Mouse (Mus musculus) embryo, embryonic 10.5 days (tissue): ENCODE measurements at regions not wholly inside any gene's neighbourhood (a gene's known extent, or its start where the extent isn't known, plus 50 kb on each side); places are given as distances from the start of the nearest gene placed in this dataset.
A peak's percentile ranks its signal among the peaks of the same experiment; 100 is the strongest.

Experiments used
- DNase-seq: peaks from one replicate; pipeline ENCODE4 v3.0.0-alpha.2; 2015; ENCODE audit warnings: low spot score

DNA sequence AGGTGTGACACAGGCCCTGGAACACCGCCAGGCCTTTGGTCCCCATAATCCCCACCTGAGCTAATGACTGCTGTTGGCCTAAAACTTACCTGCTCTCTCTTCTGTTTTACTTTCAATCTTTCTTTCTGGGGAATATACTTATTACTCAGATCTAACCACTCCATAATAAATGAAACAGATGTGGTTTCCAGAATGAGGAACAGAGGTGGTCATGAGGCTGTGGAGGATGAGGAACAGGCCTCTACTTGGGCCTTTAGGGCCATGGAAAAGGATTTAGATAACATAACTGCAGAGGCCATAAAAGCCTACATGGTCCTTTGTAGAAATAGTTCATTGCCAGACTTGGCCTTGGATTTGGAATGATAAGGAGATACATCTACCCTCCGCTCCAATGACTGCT is 74.1 kb downstream of the B3gnt5 start:
- DNase-seq: no peak

GRCm38 (mm10) chr16:19834750-19835149 is 74.7 kb downstream of the B3gnt5 start:
- DNase-seq: no peak

DNA sequence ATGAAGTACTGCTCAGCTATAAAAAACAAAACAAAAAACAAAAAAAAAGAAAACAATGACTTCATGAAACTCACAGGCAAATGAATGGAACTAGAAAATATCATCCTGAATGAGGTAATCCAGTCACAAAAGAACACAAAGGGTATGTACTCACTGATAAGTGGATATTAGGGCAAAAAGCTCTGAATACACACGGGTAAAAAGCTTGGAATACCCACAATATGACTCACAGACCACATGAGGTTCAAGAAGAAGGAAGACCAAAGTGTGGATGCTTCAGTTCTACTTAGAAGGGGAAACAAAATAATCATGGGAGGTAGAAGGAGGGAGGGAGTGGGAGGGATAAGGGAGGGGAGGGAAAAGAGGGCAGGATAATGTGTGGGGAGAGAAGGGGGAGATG is 79.8 kb downstream of the B3gnt5 start:
- no peak for DNase-seq

- DNase-seq: no peak
These were observed 82.5 kb downstream of the B3gnt5 start for GRCm38 (mm10) chr16:19842346-19843025.

GRCm38 (mm10) chr16:19843738-19844137 is 83.7 kb downstream of the B3gnt5 start:
- DNase-seq: no peak

DNA sequence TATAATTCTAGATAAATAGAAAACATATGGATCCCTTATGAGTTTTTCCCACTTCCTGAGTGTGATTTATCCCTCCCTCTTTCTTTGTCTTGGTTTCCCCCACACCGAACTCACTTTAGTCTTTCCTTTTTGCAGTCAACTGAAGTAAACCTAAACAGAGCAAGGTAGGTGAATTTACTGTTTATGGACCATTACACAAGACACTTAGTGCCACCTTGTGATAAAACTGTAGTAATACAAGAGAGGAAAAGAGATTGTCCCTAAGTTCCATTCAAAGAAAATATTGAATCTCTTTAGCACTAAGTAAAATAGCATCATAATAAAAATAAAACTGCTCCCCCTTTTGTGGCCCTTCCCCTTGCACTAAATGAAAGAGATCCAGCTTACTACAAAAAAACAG is 88.4 kb downstream of the B3gnt5 start:
- DNase-seq: peak; percentile 35

DNA sequence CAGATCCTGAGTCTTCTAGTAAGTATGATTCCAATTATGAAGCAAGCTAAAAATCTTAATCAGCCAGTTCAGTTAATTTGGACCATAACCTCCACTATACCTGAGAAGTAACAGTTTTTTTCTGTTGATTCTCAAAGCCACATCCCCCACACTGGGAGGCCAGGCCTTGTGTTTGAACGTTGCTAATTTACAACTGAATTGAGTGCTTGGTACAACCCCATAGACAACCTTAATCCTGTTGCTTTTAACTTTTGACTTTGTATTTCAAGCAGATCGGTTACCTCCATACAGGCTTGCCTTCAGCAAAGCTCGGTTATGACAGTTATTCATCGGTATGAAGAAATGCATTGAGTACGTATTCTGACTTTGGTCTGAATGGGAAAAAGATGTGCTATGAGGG is 105.3 kb downstream of the B3gnt5 start:
- no peak for DNase-seq

- DNase-seq: no peak
These were observed 105.9 kb downstream of the B3gnt5 start for GRCm38 (mm10) chr16:19865931-19866330.

DNA sequence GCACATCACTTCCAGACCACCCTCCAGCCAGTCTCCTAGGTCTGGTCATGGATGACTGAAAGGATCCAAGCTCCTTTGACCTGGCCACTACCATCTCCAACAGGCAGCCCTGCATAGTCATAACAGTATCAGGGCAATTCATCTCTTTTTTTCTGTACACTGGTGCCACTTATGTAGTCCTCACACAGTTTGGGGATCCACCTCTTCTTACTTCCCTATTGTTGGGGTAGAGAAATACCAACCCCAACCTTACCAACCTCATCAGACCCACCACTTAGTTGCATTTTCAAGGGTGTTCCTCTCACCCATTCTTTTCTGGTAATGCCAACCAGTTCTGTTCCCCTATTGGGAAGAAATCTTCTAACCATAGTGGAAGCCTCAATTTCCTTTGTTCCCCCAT is 109.4 kb downstream of the B3gnt5 start:
- DNase-seq: no peak

- DNase-seq: no peak
These were observed 105.8 kb downstream of the Klhl6 start for GRCm38 (mm10) chr16:19876861-19877554.

DNA sequence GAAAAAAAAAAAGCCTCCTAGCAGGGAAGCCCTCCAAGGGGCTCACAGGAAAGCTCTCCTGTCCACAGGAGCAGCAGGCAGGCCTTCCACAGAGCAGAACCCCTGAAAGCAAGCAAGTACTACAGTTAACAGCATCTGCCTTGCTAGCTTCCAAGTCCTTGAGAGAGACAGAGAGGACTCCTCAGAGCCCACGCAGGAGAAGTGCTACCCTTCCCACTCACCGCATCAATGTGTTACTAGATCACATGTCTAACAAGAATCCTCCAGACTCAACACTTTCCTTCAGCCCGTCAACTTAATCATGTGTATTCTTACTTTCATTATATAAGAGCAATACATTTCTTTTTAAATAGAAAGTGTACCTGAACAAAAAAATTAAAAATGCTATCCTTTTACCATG is 99.9 kb downstream of the Klhl6 start:
- DNase-seq: no peak

- DNase-seq: peak; percentile 59
These were observed 98.9 kb downstream of the Klhl6 start for GRCm38 (mm10) chr16:19883776-19884513.

- no peak for DNase-seq
These were observed 98.3 kb downstream of the Klhl6 start for GRCm38 (mm10) chr16:19884535-19884934.

- DNase-seq: no peak
These were observed 96.2 kb downstream of the Klhl6 start for GRCm38 (mm10) chr16:19886596-19886995.

- DNase-seq: peak; percentile 52
These were observed 93.3 kb downstream of the Klhl6 start for GRCm38 (mm10) chr16:19889576-19889975.

DNA sequence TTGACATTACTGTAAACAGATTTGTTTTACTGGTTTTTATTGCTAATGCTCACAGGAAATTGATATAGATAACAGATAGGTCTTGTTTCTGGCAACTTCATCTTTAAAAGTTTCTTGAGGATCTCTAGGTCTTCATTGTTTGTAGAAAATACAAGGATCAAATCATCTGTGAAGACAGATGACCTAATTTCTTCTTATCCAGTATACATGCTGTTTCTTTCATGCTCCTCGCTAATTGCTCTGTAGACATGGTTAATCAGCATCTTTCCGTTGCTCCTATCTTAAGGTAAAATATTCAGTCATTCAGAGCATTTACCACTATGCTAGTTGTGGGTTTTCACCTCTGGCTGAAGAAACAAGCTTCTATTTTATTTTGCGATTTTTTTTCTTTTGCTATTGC is 91.4 kb downstream of the Klhl6 start:
- DNase-seq: no peak

DNA sequence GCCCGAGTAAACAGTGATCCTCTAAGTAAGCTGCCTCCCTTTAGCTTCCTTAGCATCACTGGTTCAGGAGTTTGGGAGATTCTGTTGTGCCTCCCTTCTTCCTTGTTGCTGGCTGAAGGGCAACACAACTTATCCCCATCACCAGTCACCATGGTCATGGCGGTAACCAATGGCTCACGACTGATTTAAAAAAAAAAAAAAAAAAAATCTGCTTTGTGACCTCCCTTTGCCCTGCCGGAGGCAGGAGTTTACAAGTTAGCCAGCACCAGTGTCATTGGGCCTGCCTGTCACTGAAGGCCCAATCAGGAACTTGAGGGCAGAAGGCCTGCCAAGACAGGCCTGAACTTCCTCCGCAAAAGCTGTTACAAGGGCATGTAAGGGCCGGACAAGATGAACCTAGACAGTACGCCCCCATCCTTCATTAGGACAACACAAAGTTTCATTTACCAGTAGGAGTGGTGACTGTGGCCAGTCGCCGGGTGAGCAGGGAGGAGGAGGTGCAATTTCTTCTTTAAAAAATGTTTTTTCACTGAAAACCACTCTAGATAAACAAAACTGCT is 88.3 kb downstream of the Klhl6 start:
- DNase-seq: no peak
